Mouse (Mus musculus) forebrain, embryonic 16.5 days (tissue): ENCODE measurements around the gene Prmt2. TPM values are rescaled to one million over a fixed set of nuclear protein-coding genes. Genes with fewer than 3 reads are reported as not detected.

Experiments
- microRNA counts: library from miRNA; unstranded; fragments of <30 nt; microRNA quantifications from one replicate; lab custom pipeline; 2016
- microRNA-seq: library from miRNA; unstranded; fragments of <30 nt; microRNA quantifications from one replicate; pipeline ENCODE4, GENCODE M21; 2017
- polyA plus RNA-seq: library from polyadenylated mRNA; unstranded; fragments of >200 nt; fragmentation: Nextera tagmentation; extraction: Ambion mirVana; gene quantifications from 2 replicates; pipeline ENCODE4 v1.2.1, GENCODE M21; 2015

Gene Prmt2
- polyA plus RNA-seq, 1 experiment from 2014 or later: 309 TPM

MicroRNA genes within 50 kb of the gene (microRNA counts, 519-probe panel; counts per million panel counts)
- 2,064 counts per million, percentile 33 among the panel's probes with 10 or more counts for microRNA mmu-miR-678 (lab: Ali Mortazavi, UCI)

Small RNA genes lying within 50 kb of the gene (microRNA-seq; reads per million reads assigned to microRNA genes)
- gene Mir678: not detected

Other genes starting within 250 kb of the Prmt2 start
- 12.1 and 12.5 TPM in 2 replicates for gene Zfp280b, start 205.2 kb downstream of the Prmt2 start, polyA plus RNA-seq
- not detected in 2 replicates for gene Slc5a4b, start 126.9 kb downstream of the Prmt2 start, polyA plus RNA-seq
- gene Slc5a4a, start 90.4 kb downstream of the Prmt2 start, polyA plus RNA-seq: not detected in 2 replicates
- gene S100b, start 16.0 kb upstream of the Prmt2 start, polyA plus RNA-seq: 1.2 TPM in 2 replicates
- 15.9 and 19.6 TPM in 2 replicates for gene Dip2a, start 107.4 kb upstream of the Prmt2 start, polyA plus RNA-seq
- gene AC141477.1, start 202.6 kb upstream of the Prmt2 start, polyA plus RNA-seq: not detected in 2 replicates
- 8.7 and 11.8 TPM in 2 replicates for gene Pcnt, start 204.9 kb upstream of the Prmt2 start, polyA plus RNA-seq
- 0.32 TPM in 1 of 2 replicates, not detected in the other for gene 2610028H24Rik, start 211.2 kb upstream of the Prmt2 start, polyA plus RNA-seq
- gene Mcm3ap, start 231.1 kb upstream of the Prmt2 start, polyA plus RNA-seq: 69.2 and 70.3 TPM in 2 replicates
- 7.1 and 7.2 TPM in 2 replicates for gene Ybey, start 231.2 kb upstream of the Prmt2 start, polyA plus RNA-seq